Comparison of ENCODE assay signal across 21 mouse cellular contexts in the genomic region with DNA sequence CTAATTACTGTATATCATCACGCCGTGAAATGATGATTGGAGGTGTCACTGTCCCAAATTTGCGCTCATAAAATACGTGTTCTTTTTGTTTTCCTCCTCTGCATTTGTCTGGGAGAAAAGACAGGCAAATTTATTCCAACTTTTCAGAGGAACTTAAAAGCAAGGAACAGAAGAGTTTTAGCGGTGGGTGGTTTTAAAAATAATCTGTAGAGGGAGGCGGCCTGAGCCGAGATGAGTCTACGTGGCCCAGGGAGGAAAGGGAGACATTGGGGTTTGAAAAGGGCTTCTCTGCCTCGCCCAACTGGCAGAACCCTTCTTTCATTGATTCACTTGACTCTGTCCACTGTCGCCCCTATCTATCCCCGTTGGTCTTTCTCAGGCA.
A peak's percentile ranks its signal among the peaks of the same experiment; 100 is the strongest.
DNase-seq lines count a peak whose midpoint lies in the region; ATAC-seq lines count a peak whose summit lies in the region.
"Had no signal": no experiment of that assay in that cellular context is flagged by ENCODE, and none has a peak within 500 bp of the region (broad histone marks: within the 10 kb centered on the region; RNA-seq: fewer than 3 reads in every experiment).

No protein-coding gene starts in this region.

- no peaks in the 10 kb centered on the region for H3K36me3 ChIP-seq in kidney, embryonic 15.5 days
- H3K36me3 ChIP-seq in midbrain, embryonic 11.5 days (ENCODE audit: control insufficient read depth, insufficient read depth, low read length) = no peaks in the 10 kb centered on the region
- H3K36me3 ChIP-seq in midbrain, embryonic 16.5 days (ENCODE audit: control insufficient read depth, insufficient read depth, low read length) = no peaks in the 10 kb centered on the region
- H3K36me3 ChIP-seq: embryonic facial prominence, embryonic 12.5 days; forebrain, embryonic 15.5 days; G1E; hindbrain, embryonic 13.5 days had no signal

- peak overlapping the region; percentile 56 for H3K27ac ChIP-seq in kidney, embryonic 15.5 days
- H3K27ac ChIP-seq in midbrain, embryonic 11.5 days (ENCODE audit: low read depth, low read length) = no peak overlapping the region
- no peak overlapping the region for H3K27ac ChIP-seq in midbrain, embryonic 16.5 days (ENCODE audit: low read length)
- H3K27ac ChIP-seq: embryonic facial prominence, embryonic 12.5 days; forebrain, embryonic 15.5 days; hindbrain, embryonic 13.5 days; hindbrain, postnatal 0 days had no signal

- DNase-seq in frontal cortex, postnatal 25 days (ENCODE audit: low spot score in 2 of 2) = no peak
- DNase-seq in kidney, adult 8-10 months = no peak
- peak; percentile 28 for DNase-seq in midbrain, embryonic 11.5 days (ENCODE audit: low spot score, missing footprints)
- no peak for DNase-seq in layer of hippocampus, adult 18-20 months (ENCODE audit: low spot score in 2 of 2)
- DNase-seq: adrenal gland, adult 8-10 months; adrenal gland, postnatal 36 days; B cell, adult 2 months; cerebellum, adult 11 months; cerebellum, adult 8-10 months; cerebellum, postnatal 14 days; gastrocnemius, postnatal 14 days; heart, postnatal 10 days had no signal

- ATAC-seq in frontal cortex, adult (ENCODE audit: low TSS enrichment) = peak; percentile 82
- no peak; the same call in 1 of the 2 replicates for ATAC-seq in kidney, embryonic 15.5 days (replicated peaks; ENCODE audit: low FRiP score)
- ATAC-seq in midbrain, embryonic 11.5 days (ENCODE audit: low FRiP score) = no peak
- no peak for ATAC-seq in midbrain, embryonic 16.5 days
- ATAC-seq: CD4-positive, CD25-positive, alpha-beta regulatory T cell, adult 4 months; forebrain, embryonic 15.5 days; hindbrain, postnatal 0 days had no signal

- no peaks in the 10 kb centered on the region for H3K9me3 ChIP-seq in kidney, embryonic 15.5 days (replicated peaks)
- H3K9me3 ChIP-seq in midbrain, embryonic 11.5 days (ENCODE audit: control insufficient read depth, low read length) = no peaks in the 10 kb centered on the region
- no peaks in the 10 kb centered on the region for H3K9me3 ChIP-seq in midbrain, embryonic 16.5 days (replicated peaks; ENCODE audit: control insufficient read depth, low read length, poor library complexity, severe bottlenecking)
- H3K9me3 ChIP-seq: embryonic facial prominence, embryonic 12.5 days; forebrain, embryonic 15.5 days; hindbrain, embryonic 13.5 days had no signal

- H3K4me1 ChIP-seq in kidney, embryonic 15.5 days = peaks cover 13% of the 10 kb centered on the region
- H3K4me1 ChIP-seq in midbrain, embryonic 11.5 days (ENCODE audit: control insufficient read depth, insufficient read depth, low read length) = no peaks in the 10 kb centered on the region
- H3K4me1 ChIP-seq in midbrain, embryonic 16.5 days (ENCODE audit: control insufficient read depth, insufficient read depth, low read length) = 0 out of 2 replicates have a peak, but pooled peaks cover 2% of the 10 kb centered on the region

- 44% methylated on average over 11 of the region's 11 CpGs for WGBS in kidney, embryonic 15.5 days
- WGBS in midbrain, embryonic 11.5 days = 95% methylated on average over 11 of the region's 11 CpGs
- WGBS in midbrain, embryonic 16.5 days = 94% methylated on average over 11 of the region's 11 CpGs

- no peak overlapping the region for H3K4me2 ChIP-seq in kidney, embryonic 15.5 days
- H3K4me2 ChIP-seq in midbrain, embryonic 11.5 days = no peak overlapping the region
- H3K4me2 ChIP-seq in midbrain, embryonic 16.5 days (ENCODE audit: low read length) = no peak overlapping the region
- H3K4me2 ChIP-seq: embryonic facial prominence, embryonic 12.5 days; forebrain, embryonic 15.5 days; hindbrain, embryonic 13.5 days had no signal

- no peak overlapping the region for H3K4me3 ChIP-seq in kidney, embryonic 15.5 days (replicated peaks)
- H3K4me3 ChIP-seq in midbrain, embryonic 11.5 days (ENCODE audit: low read depth, low read length) = no peak overlapping the region
- no peak overlapping the region for H3K4me3 ChIP-seq in midbrain, embryonic 16.5 days (ENCODE audit: low read depth, low read length)
- H3K4me3 ChIP-seq: embryonic facial prominence, embryonic 12.5 days; forebrain, embryonic 15.5 days; hindbrain, embryonic 13.5 days had no signal

- no peak overlapping the region for H3K9ac ChIP-seq in kidney, embryonic 15.5 days
- no peak overlapping the region for H3K9ac ChIP-seq in midbrain, embryonic 11.5 days (ENCODE audit: low read length)
- H3K9ac ChIP-seq in midbrain, embryonic 16.5 days (ENCODE audit: low read depth, low read length) = no peak overlapping the region
- H3K9ac ChIP-seq: embryonic facial prominence, embryonic 12.5 days; forebrain, embryonic 15.5 days; hindbrain, embryonic 13.5 days had no signal

- no peaks in the 10 kb centered on the region for H3K27me3 ChIP-seq in kidney, embryonic 15.5 days
- no peaks in the 10 kb centered on the region for H3K27me3 ChIP-seq in midbrain, embryonic 11.5 days (ENCODE audit: control insufficient read depth, insufficient read depth, low read length)
- H3K27me3 ChIP-seq in midbrain, embryonic 16.5 days (ENCODE audit: control insufficient read depth, insufficient read depth, low read depth, low read length) = no peaks in the 10 kb centered on the region
- H3K27me3 ChIP-seq: embryonic facial prominence, embryonic 12.5 days; forebrain, embryonic 15.5 days; hindbrain, embryonic 13.5 days had no signal
